Mouse (Mus musculus): Measurements from ENCODE around the gene Spock2.

Gene Spock2

GRCm38 (mm10) chr10:60106146-60106530, at the start of gene Spock2:
TSS of gene Spock2 (plus strand) at chr10:60106219.
- DNase-seq (ENCODE audit: low read depth, low spot score) = no peak

DNA sequence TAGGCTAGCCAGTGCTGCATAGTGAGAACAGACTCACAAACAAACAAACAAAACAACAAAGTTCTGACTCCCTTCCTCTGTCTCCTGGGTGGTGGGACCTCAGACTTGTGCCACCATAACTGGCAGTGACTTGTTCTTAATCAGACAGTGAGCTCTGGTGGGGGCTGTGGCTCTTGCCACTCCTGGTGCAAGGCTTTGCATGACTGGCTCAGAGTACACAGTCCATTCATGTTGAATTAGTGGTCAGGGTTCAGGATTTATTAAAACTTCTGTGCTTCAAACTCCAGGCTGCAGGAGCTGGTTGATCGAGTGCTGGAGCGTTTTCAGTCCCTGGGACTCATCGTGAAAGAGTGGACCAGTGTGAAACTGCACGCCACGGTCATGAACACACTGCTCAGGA, 43.8 kb upstream of the Spock2 start:
- no peak for DNase-seq (ENCODE audit: low read depth, low spot score)

DNA sequence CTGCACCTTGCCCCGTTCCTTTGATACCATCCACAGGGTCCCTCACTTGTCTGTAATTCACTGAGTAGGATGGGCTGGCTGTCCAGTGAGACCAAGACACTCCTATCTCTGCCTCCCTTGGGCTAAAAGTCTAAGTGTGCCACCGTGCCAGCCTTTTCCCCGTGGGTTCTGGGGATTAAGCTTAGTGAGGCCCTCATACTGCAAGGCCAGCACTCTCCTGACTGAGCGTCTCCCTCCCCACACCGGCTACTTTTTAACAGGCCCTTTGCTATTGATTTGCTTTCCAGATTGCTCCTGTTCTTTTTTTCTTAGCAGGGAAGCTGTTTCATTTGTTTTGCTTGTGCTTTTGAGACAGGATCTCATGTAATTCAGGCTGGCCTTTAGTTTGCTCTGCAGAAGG, 43.1 kb upstream of the Spock2 start:
- DNase-seq (ENCODE audit: low read depth, low spot score) = no peak

DNA sequence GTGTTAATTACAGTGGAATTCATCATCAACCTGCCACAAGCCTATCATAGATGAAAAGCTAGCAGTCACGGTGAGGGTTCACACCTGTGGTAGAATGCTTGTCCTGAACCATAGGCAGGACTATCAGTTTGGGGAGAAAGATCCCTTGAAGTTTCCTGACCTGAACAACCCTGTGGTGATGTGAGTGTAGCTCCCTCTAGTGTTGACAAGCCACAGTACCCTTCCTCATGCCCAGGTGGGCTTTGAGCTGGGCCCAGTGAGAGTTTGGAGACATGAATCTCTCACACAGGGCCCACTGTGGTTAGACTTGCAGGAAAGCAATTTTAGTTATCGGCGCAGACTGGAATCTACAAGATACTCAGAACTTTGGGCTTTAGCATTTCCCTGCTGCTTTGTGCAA, 39.5 kb upstream of the Spock2 start:
- DNase-seq (ENCODE audit: low read depth, low spot score) = peak; percentile 59

DNA sequence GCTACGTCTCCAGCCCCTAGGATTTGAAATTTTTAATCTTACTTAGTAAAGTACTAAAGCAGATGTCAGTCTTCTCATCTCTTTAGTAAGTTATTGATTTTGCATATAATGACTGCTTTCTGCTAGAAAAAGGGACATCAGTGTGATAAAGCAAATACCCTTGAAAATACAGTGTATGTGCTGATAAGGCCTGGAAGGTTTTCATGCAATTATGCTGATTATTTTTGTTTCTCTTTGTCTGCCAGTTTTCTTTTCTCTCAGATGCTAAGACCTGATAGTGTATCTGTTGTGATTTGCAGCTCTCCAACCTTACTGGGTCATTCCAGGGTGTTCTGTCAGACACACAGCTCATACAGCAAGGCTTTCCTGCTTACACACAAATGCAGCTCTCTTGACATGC, 30.9 kb upstream of the Spock2 start:
- no peak for DNase-seq (ENCODE audit: low read depth, low spot score)

- no peak for DNase-seq (ENCODE audit: low read depth, low spot score)
Measured at GRCm38 (mm10) chr10:60077226-60077625, 28.8 kb upstream of the Spock2 start.

DNA sequence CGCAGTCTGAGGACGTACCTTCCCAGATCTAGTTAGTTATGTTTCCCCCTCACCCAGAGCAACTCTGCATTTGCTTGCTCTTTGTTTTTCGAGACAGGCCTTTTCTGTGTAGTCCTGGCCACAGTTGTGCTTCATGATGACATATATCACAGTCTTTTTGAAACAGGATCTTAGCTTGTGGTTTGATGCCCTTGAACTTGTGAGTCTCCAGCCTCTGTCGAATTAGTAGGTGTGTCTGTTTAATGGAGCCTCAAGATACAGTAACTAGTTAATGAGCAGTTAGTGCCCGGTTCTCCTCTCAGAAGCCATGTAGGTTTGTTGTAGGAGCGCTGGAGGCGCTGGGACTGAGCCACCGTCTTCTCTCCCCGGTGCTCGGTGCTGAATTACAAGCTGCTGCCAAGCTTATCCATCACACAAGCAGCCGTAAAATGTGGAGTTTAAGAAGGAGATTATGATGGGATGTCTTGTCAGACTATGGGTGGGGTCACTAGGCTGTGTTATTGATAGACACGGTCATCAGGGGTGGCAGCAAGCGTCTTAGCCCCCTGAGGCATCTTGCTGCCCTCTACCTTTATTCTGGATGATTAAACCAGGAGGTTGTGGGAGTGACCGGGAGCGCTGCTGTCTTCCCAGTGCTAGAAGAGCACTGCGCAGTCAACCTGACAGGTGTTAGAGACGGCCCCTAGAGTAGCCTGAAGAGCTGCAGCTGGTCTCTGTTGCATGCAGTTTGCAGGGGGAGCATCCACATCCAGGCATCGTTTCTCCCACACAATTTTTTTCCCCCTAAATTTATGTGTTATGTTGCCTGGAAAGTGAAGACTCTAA, 28.1 kb upstream of the Spock2 start:
- DNase-seq (ENCODE audit: low read depth, low spot score) = no peak

- DNase-seq (ENCODE audit: low read depth, low spot score) = no peak
Measured at GRCm38 (mm10) chr10:60078561-60078917, 27.5 kb upstream of the Spock2 start.

DNA sequence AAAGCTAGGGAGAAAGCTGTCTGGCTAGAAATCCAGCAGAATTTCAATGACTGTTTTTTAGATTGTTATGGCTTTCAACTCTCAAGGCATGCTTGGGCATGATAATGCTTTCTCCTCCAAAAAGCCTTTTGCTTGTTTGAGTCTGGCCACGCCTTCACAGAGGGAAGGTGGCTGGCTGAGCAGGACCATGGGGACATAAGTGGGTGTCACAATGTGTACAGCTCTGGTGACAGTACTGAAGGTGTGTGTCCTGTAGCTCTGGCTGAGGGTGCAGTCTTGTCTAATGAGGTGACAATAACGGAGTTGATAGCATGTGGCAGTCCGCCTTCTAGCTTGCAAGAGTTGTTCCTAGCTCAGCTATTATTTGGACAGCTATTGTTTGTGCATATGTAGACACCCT, 25.8 kb upstream of the Spock2 start:
- DNase-seq (ENCODE audit: low read depth, low spot score) = peak; percentile 16

DNA sequence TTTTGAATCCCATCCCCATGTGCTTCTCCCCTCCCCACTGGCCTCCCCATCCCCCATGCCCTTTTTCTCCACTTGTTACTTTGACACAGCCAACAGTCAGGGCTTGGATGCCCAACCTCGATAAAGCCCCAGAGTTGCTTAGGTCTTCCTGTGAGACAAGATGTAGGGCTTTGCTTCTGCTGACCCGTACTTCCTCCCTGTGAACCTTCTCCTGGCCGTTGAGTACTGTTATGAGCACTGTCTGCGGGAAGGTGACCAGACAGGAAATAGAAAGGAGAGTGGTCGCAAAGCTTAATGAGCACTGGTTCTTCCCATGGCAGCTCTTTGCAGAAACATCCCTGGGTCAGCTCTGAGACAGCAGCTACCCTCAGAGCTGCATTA, 25.4 kb upstream of the Spock2 start:
- DNase-seq (ENCODE audit: low read depth, low spot score) = no peak

DNA sequence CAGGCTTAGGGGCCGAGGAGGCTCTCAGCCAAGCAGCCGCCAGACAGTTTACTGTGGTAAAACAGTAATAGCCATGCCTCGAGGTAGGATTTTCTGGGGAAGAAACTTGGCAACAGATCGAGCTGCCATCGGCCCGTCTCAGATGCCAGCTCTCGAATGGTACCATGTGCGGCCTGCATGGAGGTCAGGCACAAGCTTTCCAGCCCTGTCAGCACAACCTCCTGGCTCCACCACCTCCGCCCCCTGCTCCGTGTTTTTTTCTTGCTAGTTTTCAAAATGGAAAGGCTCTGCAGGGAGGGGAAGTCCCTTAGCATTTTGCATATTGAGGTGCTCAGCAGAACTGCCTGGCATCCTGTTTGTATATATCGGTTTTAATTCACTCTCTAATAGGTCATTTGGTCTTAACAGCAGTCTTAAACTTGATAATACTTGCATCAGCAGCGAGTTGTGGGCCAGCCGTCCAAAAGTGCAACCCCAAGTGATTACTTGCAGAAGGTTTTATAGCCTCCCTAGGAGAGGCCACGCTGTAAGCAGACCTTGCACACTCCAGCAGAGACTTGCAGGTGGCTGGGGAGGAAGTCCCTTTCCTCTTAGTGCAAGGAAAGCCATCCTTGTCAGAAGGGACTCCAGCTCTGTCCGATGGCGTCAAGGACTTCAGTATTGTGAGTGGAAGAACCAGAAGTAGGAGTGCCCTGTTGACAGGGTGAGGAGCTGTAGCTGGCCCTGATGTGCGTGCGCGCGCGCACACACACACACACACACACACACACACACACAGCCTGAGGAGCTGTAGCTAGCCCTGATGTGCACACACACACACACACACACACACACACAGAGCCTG, 24.8 kb upstream of the Spock2 start:
- peak; percentile 37 for DNase-seq (ENCODE audit: low read depth, low spot score)

DNA sequence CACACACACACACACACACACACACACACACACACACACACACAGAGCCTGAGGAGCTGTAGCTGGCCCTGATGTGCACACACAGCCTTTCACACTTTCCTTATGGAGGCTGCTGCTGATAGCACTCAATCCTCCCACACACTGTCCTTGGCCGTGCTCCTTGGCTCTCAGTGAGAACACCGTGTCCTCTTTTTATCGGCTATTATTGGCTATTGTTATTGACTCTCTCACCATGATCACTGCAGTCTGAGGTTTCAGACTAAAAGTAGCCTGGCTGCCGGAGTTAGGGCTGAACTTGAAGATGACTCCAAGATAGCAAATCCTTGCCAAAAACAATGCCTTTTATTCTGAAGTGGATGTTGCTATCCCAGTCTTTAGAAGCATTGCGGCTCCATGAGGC, 24.1 kb upstream of the Spock2 start:
- DNase-seq (ENCODE audit: low read depth, low spot score) = peak; percentile 80

DNA sequence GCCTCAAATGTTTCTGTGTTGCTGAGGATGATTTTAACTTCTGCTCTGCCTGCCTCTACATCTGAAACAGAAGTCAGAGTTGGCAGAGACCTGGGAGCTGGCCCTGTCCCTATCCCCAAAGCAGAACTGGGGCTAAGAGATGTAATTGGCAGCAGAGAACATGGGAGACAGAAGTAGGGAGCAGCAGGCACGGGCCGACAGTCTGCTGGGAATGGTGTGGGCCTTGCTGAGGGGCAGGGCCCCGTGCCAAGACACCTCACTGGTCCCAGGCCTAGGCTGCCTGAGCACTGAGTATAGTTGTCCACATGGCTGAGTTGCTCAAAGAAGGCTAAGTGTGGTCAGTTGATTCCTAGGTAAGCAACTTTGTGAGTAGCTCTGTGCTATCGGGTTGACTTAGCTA, 22.0 kb upstream of the Spock2 start:
- DNase-seq (ENCODE audit: low read depth, low spot score) = no peak

DNA sequence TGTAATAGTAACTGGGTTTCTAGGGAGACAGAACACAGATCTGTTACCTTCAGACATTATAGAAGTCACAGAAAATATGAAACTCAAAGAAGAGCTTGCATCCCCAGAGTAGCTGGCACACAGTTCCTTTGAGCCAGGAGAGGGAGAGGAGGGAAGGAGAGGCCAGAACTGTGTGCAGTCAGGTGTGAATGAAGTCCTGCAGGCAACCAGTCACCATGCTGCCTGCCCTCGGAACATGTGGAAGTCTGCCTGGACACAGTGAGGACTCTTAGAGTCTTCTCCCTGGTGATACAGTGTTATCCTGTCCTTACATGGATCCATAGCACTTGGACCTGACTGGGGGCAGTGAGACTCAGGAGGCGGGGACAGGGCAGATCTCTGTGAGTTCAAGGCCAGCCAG, 13.7 kb upstream of the Spock2 start:
- no peak for DNase-seq (ENCODE audit: low read depth, low spot score)

DNA sequence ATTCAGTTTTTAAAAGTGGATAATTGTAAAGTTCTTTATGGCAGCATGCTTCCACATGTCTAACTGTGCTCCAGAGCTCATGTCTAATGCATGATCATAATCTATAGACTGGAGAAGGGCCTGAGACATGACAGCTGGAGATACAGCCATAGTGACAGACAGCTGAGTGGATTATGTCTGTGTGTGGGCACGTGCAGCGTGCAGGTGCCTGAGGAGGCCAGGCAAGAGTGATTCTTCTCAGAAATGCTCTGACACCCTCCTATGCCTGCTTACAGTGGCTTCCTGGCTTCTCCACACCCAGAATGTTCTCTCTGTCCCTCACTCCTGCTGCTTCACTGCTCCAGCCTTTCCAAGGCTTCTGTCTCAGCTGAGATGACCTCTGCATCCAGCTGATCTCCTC, 12.3 kb upstream of the Spock2 start:
- DNase-seq (ENCODE audit: low read depth, low spot score) = no peak

GRCm38 (mm10) chr10:60095558-60095957, 10.5 kb upstream of the Spock2 start:
- no peak for DNase-seq (ENCODE audit: low read depth, low spot score)

GRCm38 (mm10) chr10:60096302-60096701, 9.7 kb upstream of the Spock2 start:
- DNase-seq (ENCODE audit: low read depth, low spot score) = no peak

DNA sequence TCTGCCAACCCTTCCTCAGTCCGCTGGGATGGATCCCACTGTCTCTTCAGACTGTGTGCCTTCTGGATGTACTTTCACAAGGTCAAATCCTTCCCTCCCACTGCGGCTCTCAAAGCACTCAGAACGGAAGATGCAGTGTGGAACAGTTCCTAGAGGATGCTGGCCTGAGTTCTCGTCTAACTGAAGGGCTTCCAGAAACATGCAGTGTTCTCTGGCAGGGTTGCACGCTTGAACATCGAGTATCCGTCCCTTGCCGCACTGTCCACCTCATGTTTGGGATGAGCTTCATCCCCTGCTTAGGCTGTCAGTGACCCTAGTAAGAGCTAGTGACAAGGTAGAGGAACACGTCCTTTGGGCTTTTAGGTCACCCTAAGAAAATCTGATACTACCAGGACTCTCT, 8.9 kb upstream of the Spock2 start:
- no peak for DNase-seq (ENCODE audit: low read depth, low spot score)

DNA sequence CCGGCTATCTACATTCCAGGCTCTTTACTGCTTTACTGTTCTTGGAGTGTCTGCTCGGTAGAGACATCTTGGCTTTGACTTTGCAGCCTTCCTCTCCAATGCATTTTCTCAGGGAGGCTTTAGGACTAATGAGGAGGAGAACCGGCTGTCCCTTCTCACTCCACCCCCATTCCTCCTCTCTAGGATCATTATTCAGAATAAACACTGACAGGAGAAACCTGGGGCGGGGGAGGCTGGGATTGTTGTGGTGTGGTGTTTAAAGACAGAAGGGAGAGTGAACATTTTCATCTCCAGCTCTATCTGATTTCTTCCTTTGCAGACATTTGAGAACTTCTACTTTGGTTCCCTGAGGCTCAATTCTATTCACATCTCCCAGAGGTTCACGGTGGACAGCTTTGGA, 8.2 kb upstream of the Spock2 start:
- DNase-seq (ENCODE audit: low read depth, low spot score) = no peak

DNA sequence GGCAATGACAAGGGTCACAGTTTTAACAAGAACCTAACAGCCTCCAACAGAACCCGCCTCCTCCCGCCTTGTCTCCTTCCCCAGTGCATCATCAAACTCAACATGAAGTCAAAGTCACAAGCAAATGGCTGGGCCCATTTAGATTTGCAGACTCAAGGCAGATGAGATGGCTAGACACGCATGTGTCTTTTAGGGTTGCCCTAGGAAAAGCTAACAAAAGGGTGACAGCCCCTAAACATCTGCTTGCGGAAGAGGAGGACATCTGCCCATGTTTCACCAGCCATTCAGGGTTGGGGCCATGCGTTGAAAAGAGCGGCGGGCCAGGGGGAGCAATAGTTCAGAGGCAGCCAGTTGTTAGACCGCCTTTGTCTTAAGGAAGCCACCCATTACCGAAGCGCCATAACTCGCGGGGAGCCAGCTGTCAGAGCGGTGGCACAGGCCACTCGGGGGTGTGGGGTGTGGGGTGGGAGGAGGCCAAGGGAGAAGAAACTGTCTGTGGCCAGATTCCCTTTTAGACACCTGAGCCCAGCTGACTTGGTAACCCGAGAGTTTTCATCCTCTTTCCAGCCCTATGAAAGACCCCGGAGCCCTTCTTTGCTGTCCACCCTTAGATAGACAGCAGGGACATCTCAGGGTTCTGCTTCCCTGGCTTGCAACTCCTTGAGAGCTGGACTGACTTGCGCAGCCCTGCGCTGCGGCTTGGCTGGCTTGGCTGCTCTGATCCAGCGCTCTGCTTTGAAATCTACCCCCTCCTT, 451 bp upstream of the Spock2 start:
- no peak for DNase-seq (ENCODE audit: low read depth, low spot score)

GRCm38 (mm10) chr10:60106531-60107186, 640 bp downstream of the Spock2 start:
- DNase-seq (ENCODE audit: low read depth, low spot score) = peak; percentile 65

GRCm38 (mm10) chr10:60107448-60107847, 1.4 kb downstream of the Spock2 start:
- peak; percentile 21 for DNase-seq (ENCODE audit: low read depth, low spot score)

Measured in R1 (cell line).